Mouse (Mus musculus) urinary bladder, postnatal 10 days (tissue): ENCODE measurements around the gene Mybl2.
"Not testable (repeated sequence)": the region's sequence is repeated elsewhere in the genome, so short reads cannot be mapped to it uniquely, and the experiment has no call there.

ENCODE experiments used
- DNase-seq: peaks from one replicate; pipeline ENCODE4 v3.0.0; 2022; ENCODE audit warnings: low spot score

Gene Mybl2

DNA sequence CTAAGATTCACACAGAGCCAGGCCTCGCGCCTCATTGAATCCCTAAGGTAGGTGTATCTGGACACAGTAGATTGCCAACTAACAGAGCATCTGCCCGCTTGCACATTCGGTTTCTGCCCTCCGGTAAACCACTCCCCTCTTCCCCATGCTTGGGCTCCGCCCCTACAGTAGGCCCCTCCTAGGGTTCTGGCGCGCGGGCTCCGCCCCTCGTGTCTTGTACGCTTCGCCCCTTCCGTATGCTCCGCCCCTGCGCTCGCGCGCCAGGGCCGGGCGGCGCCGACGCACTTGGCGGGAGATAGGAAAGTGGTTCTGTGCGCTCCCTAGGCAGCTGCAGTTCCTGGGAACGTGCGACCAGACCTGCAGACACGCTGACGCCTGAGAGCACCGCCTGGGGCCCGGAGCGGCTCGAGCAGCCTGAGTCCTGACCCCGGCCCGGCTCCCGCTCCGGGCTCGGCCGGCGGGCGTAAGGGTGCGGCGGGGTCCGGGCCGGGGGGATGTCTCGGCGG, at the start of gene Mybl2:
Gene Mybl2, plus strand, starts transcription at position 353 of the 506 bp plus-strand sequence.
- DNase-seq: peak; percentile 62

DNA sequence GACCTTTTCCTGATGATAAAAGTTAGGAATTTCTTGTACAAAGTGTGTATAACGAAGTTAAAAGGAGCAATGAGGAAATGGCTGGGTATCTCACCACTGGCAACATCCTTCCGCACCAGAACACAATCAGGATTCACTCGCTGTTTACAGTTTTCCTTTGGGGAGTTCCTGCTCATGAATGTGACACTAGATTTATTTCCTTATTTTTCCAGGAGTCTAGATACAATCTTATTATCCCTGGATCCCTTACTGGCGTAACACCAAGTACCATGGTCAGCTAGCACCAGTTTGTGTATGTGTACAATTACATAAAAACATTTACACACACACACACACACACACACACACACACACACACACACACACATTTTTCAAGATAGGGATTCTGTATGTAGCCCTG, 47.2 kb upstream of the Mybl2 start:
- DNase-seq: no peak

DNA sequence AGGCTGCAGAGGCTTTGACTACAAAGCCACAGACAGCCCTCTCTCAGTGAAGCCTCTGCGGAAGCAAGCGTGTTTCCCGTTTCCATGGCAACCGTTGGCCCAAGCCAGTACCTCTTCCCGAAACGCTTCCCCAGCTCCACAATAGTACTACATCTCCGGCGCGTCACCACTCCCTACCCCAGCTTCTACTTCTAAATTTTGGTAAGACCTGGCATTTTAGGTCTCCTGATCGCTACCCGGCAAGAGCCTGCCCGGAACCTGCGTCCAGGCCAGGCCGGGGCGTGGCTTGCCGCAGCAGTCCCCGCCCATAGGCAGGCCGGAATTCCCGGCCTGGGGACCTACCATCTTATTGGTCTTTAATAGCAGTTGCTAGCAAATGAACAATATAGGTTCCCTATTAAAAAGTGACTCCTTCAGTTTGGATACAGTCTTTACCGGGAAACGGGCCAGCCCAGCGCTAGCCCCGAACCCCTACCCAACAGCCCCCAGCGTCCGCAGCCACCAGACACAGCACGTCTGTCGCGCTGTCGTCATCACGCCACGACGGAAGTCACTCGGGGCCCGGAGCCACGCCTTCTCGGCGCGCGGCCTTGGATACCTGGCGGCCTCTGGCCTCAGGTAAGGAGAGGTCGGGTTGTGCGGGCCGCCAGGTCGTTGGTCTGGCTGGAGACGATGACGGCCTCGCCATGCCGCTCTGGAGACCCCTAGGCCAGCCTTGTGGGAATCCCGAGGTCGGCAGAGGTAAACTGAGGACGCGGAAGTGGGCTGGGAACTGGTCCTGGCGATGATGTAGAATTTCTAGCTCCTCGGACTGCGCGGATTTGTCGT, 37.4 kb upstream of the Mybl2 start, which contains the start of gene Ift52:
Gene Ift52, plus strand, starts transcription at position 439 of the 828 bp plus-strand sequence.
- peak; percentile 66 for DNase-seq

DNA sequence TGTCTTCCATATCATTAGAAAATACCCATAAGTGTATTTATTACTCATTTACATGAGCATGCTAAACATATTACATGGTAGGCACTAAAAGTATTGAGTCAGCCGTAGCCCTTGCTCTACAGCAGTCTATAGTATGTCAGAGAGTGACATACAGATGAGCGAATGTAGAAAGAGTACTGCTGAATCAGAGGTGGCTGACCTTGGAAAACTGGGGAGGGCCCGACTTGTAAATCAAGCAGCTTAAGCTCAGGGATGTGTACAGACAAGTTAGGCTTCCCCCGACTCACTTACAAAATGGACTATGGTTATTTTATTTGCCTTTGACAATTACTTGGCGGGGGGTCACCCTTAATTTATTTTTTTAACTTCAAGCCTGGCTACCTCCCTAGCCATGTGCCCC, 23.2 kb upstream of the Mybl2 start:
- DNase-seq: no peak

DNA sequence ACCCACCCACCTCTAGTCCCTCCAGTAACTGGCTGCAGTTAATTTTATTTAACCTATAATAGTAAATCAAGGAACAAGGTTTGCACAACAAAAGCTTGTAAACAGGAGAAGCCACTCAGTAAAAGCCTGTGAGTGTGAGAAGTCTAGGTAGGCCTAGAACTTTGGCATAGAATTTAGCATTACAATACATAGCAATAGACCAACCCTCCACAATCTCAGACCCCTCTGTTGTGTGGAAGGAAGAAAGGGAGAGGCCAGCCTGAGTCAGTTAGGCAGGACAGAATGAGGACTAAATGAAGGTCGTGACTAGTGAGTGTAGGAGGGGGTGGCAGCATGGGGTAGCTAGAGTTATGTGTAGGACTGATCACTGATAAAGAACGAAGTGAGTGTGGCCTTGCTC, 22.7 kb upstream of the Mybl2 start:
- no peak for DNase-seq

DNA sequence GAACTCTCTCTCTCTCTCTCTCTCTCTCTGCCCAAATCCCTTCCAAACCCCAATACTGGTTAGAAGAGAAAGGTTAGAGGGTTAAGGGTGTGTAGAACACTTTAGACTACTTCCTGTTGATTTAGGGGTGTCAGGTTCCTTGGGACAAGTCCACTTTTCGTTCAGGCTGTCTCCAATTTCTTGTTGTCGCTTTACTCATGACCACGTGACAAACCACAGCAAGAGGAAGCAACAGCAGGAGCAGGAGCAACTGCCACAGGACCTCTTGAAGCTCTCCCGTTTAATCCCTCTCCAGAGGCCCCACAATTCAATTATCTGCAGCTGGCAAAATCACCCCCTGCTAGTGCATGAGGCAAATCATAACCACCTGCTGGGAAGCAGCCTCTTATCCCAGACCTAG, 21.9 kb upstream of the Mybl2 start:
- no peak for DNase-seq

DNA sequence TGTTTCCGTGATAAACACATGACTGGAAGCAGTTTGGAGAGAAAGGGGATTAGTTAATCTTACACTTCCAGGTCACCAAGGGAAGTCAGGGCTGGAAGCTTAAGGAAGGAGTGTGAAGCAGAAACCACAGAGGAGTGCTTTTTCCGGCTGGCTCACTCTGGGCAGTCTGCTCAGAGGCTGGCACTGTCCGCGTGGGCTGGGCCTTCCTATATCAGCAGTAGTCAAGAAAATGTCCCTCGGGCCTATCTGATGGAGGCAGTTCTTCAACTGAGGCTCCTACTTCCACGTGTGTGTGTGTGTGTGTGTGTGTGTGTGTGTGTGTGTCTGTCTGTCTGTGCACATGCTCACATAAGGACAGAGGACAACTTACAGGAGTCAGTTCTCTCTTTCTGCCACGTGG, 14.5 kb upstream of the Mybl2 start:
- no peak for DNase-seq

DNA sequence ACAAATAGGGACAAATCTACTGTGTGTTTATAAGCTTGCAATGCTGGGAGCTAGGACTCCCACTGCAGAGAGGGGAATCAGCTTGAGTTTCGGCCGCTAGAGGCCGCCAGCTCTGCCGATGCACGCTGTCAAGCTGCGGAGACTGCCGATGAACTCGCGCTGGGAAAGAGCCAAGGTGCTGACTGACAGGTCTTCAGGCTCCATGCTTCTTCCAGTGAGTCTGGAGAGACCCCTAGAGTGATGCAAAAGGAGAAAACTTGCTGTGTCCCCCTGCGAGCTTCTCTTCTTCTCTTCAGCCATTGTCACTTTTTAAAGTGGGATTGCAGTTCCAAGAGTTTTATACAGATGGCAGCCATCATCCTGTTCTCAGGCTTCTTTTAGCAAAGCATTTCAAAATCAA, 6.4 kb upstream of the Mybl2 start:
- no peak for DNase-seq

DNA sequence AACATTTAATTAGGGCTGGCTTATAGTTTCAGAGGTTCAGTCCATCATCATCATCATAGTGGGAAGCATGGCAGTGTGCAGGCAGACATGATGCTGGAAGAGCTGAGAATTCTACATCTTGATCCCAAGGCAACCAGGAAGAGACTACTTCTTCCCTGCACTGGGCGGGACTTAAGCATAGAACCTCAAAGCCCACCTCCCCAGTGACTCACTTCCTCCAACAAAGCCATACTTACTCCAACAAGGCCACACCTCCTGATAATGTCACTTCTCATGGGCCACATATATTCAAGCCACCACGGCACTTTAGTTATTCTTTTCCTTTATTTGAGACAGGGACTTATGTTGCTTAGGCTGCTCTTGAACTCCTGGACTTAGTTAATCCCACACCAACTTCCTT, 5.4 kb upstream of the Mybl2 start:
- no peak for DNase-seq

DNA sequence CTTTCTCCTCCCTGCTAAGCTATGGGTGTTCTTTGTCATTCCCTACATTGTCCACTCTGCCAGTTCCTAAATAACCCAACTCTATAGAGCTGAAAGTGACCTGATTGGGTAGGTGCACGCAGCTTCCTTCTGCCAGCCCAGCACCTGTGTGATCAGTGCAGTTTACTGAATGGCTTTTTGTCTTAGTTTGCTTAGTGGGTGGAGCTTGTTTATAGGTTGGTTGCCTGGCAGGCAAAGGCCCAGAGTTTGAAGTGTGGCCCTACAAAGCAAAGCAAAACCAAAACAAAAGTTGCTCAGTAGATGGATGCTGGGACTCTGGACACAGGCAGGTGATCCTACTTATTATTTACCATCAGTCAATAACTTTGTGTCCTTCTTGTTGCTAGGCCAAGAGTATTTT, 2.8 kb upstream of the Mybl2 start:
- DNase-seq: no peak

DNA sequence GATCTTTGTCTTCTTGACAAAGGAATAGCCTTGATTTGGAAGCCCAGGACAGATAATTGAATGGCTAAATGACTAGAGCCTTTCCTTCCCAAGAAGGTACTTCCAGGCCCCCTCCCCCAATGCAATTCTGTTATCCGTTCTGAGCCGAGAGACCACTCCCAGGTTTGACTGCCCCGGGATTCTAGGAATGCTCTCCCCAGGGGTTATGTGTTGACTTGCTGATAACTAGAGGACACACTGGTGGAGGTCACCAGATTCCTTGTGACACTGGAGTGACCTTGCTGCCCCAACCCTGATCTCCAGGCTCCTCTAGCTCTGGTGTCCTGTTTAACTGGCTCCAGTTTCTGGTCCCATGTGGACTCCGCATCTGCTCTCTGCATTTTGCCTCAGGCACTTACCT, 2.4 kb upstream of the Mybl2 start:
- DNase-seq: no peak

DNA sequence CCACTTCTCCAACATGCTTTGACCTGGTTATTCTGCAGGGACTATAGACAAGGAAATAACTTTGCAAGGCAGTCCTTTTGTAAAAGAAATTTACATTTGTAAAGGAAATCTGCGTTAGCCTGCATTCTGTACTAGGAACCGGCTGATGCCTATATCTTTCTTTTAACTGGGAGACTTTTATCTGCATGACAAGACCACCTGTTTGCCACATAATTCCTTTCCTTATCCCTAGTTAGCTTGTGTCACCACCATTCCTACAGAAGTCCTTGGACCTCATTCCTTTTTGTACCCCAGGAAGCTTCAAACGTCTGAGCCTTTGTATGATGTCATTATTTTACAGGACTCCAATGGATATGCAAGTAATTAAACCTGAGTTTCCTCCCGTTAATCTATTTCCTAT, 1.7 kb upstream of the Mybl2 start:
- DNase-seq: no peak

DNA sequence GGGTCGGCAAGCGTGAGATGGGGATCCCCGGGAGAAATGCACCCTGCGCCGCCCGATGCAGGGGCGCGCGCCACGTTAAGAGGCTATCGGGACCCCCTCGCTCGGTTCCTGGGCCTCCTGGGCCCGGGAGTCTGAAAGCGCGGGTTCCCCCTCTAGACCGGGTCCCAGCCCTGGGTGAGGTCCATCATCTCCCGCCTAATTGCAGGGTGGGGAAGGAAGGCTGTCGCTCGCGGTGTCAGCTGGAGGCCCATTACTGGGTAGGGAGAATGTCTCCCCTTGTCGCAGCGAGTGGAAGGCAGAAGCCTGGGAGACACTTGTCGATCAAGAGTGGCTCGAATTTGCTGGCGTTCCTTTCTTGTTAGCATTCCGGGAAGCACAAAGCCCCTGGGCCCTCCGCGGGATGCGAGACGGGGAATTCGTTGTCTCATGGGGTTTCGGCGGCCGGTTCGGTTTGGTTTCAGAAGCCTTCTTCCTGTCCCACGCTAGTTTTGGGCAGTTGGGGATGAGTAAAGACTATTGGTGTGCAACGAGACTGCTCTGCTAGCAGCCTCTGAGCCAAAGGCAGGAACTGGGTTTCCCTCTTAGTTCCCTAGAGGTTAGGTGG, 506 bp downstream of the Mybl2 start:
- no peak for DNase-seq

DNA sequence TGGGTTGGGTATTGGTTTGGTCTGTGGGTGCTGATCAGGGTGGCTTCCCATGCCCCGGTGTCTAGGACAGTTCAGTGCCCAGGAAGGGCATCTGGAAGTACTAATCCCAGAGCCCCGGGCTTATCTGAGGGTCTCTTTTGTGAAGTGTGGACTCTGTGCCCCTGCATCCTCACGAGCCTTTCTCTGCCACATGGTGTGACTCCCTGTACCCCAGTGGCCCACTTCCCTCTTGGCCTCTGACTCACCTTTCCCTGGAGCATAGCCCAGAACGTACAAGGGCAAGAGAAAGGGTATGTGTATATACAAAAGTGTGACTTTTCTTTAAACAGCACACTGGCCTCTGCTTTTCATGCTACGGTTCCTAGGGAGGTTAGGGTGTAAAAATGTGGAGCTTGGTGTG, 1.2 kb downstream of the Mybl2 start:
- no peak for DNase-seq

DNA sequence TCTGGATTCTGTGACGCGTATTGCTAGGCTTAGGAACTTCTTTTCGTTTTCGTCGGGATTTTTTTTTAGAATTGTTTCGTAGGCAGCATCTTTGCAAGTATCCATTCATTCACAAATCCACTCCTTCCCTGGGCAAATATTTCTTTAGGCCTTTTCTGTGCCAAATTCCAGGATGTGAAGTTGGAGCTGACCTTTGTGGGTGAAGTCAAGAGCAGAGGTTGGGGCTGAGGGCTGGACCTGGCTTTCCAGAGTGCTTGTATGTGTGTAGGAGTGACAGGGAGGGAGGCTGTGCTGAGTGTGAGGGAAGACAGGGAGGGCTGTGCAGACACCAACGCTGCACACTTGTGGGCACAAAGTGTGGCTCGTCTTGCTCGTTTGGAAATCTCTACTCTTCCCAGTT, 2.1 kb downstream of the Mybl2 start:
- no peak for DNase-seq

DNA sequence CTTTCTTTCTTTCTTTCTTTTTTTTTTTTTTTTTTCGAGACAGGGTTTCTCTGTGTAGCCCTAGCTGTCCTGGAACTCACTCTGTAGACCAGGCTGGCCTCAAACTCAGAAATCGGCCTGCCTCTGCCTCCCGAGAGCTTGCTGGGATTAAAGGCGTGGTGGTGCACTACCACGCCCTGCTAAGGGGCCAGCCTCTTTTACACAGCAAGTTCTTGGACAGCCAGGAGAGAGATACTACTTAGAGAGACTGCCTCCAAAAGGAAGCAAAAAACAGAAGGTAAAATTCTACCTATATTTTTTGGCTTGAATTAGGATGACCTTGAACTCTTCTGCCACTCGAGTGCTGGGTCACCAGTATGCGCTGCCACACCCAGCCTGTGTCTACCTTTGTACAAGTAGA, 4.5 kb downstream of the Mybl2 start:
- DNase-seq: not testable (repeated sequence)

DNA sequence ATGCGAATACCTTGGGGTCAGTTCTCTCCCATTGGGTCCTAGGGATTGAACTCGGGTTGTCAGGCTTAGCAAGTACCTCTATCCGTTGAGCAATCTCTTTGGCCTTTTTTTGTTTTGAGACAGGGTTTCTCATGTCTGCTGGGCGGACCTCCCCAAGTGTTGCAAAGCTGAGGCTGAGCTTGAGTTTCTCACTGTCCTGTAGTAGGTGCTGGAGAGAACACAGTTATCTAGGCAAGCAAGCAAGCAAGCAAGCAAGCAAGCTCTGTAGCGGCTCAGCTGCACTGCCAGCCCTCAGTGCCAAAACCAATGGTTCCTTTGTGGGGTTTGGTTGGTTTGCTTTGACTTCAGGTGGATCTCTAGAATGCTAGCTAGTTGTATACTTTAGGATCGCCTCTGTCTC, 6.1 kb downstream of the Mybl2 start:
- no peak for DNase-seq

DNA sequence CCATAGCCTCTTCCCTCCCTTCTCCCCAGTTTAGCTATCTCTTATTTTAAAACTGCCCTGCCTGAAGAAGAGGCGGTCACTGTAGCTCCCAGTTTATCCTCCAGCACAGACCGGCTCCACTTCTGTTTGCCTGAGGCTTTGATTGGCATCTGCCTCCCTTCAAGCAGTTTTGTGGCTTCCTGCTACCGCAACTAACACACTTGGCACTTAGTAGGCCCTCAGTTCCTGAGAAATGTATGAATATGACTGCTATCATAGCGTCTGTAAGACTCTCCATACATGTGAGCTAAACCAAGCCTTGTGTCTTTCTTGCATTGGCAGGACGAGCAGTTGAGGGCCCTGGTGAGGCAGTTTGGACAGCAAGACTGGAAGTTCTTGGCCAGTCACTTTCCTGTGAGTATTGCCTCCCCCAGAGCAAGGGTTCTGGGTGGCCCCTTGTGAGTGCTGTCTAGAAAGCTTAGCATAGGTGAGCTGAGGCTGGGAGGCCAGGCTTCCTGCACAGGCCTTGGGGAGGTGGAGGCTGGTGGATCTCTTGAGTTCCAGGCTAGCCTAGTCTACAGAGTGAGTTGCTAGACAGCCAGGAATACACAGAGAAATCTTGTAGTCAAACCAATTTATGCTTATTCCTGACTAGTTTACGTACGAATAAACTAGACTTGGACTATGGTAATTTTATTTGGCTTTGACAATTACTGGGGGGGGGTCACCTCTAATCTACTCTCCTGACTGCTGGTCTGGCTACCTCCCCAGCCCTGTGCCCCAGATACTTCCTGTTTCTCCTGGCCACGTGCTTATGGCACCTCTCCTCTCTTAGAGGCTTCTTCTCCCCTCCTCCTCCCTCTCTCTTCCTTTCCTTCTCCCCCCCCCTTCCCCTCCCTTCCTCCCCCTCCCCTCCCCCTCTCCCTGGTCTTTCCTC, 7.0 kb downstream of the Mybl2 start:
- DNase-seq: no peak

DNA sequence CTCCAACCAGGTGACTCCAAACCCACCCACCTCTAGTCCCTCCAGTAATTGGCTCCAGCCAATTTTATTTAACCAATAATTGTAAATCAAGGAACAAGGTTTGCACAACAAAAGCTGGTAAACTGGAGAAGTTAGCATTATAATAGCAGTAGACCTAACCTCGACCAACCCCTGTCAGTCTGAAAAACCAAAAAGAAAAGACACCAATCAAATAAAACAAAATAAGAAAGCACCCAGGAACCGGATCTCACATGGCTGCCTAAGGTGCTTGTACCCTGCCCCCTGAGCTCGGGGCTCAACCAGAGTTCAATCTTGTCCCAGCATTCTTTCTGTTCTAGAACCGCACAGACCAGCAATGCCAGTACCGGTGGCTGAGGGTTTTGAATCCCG, 7.6 kb downstream of the Mybl2 start:
- DNase-seq: no peak

DNA sequence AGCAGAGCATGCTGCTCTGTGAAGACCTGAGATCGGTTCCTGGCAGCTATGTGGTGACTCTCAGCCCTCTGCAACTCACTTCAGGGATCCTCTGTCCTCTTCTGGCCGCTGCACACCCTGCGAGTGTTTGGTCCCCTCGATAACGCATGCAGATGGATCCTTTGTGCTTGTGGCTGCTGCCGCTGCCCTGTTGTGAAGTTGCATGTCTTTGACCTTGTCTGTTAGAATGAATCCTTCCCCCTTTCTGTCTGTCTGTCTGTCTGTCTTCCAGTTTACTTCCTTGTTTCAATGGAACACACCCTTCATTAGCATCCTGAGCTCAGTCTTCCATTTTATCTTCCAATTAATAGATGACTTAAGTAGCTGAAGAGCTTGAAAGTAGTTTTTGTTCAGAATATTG, 11.8 kb downstream of the Mybl2 start:
- no peak for DNase-seq

DNA sequence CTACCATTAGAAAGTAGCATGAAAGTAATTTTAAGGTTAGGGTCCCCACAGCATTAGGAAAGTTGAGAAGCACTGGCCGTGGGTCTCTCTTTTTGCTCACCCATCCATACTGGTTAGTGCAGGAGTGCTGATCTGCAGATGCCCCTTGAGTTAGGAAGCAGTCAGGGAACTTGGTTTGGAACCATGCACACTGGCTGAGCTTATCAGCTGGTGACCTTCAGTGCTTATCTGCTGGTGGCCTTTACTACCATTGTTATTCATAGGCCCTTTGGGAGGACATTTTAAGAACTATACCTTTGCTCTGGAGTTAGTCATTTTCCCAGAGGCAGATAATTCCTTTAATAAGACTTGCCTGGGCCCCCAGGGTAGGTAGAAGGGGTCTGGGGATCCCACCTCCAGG, 12.7 kb downstream of the Mybl2 start:
- no peak for DNase-seq

DNA sequence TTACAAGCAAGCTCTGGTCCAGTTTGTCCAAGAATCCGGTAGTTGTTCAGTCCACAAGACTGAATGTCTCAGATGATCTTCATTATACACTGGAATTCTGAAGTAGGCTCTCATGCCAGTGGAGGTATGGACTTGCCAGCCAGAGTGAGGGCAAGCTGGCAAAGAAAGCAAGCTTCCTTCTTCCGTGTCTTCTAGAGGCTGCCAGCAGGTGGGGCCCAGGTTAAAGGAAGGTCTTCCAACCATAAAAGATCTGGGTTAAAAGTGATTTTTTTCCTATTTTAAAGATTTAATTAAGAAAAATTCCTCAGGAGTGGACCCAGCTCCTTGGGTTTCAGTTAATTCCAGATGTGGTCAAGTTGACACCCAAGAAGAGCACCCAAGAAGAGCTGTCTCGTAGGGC, 15.7 kb downstream of the Mybl2 start:
- no peak for DNase-seq

DNA sequence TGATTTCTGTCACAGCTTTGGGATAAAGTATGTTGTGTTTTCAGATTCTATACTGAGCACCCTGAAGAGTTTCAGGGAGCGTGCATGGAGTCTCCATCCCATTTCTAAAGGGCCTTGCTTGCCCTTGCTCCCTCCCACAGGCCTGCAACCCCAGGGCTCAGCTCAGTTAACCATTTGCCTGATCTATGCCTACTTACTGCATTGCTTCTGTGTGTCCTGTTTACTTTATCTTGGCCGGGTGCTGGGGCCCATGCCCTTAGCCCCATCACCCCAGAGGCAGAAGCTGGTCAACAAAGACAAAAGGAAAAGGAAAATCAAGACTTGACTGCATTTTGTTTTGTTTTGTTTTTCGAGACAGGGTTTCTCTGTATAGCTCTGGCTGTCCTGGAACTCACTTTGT, 17.1 kb downstream of the Mybl2 start:
- no peak for DNase-seq
